Mouse (Mus musculus): ENCODE measurements around the gene Napepld. TPM values are rescaled to one million over a fixed set of nuclear protein-coding genes. Genes with fewer than 3 reads are reported as not detected.
"Not testable (repeated sequence)": the region's sequence is repeated elsewhere in the genome, so short reads cannot be mapped to it uniquely, and the experiment has no call there.

The Napepld gene
- polyA plus RNA-seq, 1 experiment from 2014 or later = 8.8 TPM

- WGBS = 87% methylated on average over 10 of the region's 10 CpGs
- peaks cover 1% of the 10 kb centered on the region; the same call in 1 of the 2 replicates for H3K4me1 ChIP-seq (ENCODE audit: control insufficient read depth, insufficient read depth, low read length)
- H3K27ac ChIP-seq (ENCODE audit: low read depth, low read length) = no peak overlapping the region
- no peaks in the 10 kb centered on the region for H3K36me3 ChIP-seq (ENCODE audit: control insufficient read depth, insufficient read depth, low read length)
- no peak overlapping the region for H3K4me3 ChIP-seq (ENCODE audit: low read depth, low read length)
- H3K27me3 ChIP-seq (ENCODE audit: control insufficient read depth, insufficient read depth, low read length) = no peaks in the 10 kb centered on the region
- H3K9me3 ChIP-seq (ENCODE audit: control insufficient read depth, low read length) = no peaks in the 10 kb centered on the region
- no peak overlapping the region for H3K9ac ChIP-seq (ENCODE audit: low read length)
- DNase-seq (ENCODE audit: low spot score) (no peak), ATAC-seq (ENCODE audit: insufficient read depth, low FRiP score, low TSS enrichment) (no peak)
- no peak overlapping the region for H3K4me2 ChIP-seq (ENCODE audit: low read depth)
Observed at GRCm38 (mm10) chr5:21717165-21717715, 16.0 kb upstream of the Napepld start.

DNA sequence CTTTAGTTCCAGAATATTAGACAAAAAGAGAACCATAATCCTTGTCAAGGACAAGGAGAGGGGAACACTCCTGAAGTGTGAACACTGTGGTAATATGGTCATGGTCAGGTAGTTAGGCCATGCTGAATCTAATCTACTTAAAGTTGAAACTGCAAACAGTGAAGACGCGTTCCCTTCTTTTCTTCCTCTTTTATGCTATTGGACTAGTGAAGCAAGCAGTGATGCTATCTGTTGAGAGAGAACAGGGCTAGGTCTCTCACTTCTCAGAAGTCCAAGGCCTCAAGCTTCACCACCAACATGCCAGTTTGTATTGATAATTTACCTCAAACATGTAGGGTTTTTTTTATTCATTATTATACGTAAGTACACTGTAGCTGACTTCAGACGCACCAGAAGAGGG is 13.3 kb upstream of the Napepld start:
- no peak overlapping the region for H3K4me2 ChIP-seq (ENCODE audit: low read depth)
- H3K36me3 ChIP-seq (ENCODE audit: control insufficient read depth, insufficient read depth, low read length) = no peaks in the 10 kb centered on the region
- no peaks in the 10 kb centered on the region for H3K27me3 ChIP-seq (ENCODE audit: control insufficient read depth, insufficient read depth, low read length)
- no peaks in the 10 kb centered on the region for H3K9me3 ChIP-seq (ENCODE audit: control insufficient read depth, low read length)
- DNase-seq (ENCODE audit: low spot score) (no peak), ATAC-seq (ENCODE audit: insufficient read depth, low FRiP score, low TSS enrichment) (no peak)
- H3K4me1 ChIP-seq (ENCODE audit: control insufficient read depth, insufficient read depth, low read length) = peaks cover 3% of the 10 kb centered on the region; the same call in 1 of the 2 replicates
- H3K9ac ChIP-seq (ENCODE audit: low read length) = no peak overlapping the region
- no peak overlapping the region for H3K4me3 ChIP-seq (ENCODE audit: low read depth, low read length)
- WGBS = 94% methylated on average over 4 of the region's 4 CpGs
- no peak overlapping the region for H3K27ac ChIP-seq (ENCODE audit: low read depth, low read length)

DNA sequence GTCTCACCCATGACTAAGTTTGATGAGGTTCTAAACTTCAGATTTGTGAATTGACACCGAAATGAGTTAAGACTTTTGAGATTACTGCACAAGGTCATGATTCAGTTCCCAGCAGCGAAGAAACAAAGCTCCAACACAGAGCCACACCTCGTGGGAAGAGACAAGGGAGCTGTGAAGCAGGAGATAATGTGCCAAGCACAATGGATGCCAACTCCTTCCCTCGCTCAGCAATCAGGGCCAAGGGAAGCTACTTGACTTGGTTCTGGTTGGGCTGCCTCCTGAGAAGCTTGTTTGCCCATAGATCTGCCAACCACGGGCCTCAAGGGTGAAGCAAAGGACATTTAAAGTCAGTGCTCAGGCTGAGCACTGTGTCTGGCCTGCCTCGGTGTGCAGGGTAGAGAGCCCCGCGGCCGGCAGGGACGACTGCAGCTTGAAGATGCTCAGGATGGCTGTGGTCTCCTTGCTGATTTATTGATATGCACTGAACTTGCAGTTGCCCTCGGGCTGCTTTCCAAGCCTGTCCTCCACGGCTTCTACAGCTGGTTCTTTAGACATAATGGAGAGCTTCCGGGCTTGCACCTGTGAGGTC is 11.0 kb upstream of the Napepld start:
- 71% methylated on average over 13 of the region's 13 CpGs for WGBS
- DNase-seq (ENCODE audit: low spot score) = no peak
- H3K27me3 ChIP-seq (ENCODE audit: control insufficient read depth, insufficient read depth, low read length) = no peaks in the 10 kb centered on the region
- no peaks in the 10 kb centered on the region for H3K9me3 ChIP-seq (ENCODE audit: control insufficient read depth, low read length)
- no peak overlapping the region for H3K9ac ChIP-seq (ENCODE audit: low read length)
- no peak overlapping the region for H3K4me3 ChIP-seq (ENCODE audit: low read depth, low read length)
- H3K36me3 ChIP-seq (ENCODE audit: control insufficient read depth, insufficient read depth, low read length) = no peaks in the 10 kb centered on the region
- no peak for ATAC-seq (ENCODE audit: insufficient read depth, low FRiP score, low TSS enrichment)
- no peak overlapping the region for H3K27ac ChIP-seq (ENCODE audit: low read depth, low read length)
- no peak overlapping the region for H3K4me2 ChIP-seq (ENCODE audit: low read depth)
- peaks cover 3% of the 10 kb centered on the region; the same call in 1 of the 2 replicates for H3K4me1 ChIP-seq (ENCODE audit: control insufficient read depth, insufficient read depth, low read length)

DNA sequence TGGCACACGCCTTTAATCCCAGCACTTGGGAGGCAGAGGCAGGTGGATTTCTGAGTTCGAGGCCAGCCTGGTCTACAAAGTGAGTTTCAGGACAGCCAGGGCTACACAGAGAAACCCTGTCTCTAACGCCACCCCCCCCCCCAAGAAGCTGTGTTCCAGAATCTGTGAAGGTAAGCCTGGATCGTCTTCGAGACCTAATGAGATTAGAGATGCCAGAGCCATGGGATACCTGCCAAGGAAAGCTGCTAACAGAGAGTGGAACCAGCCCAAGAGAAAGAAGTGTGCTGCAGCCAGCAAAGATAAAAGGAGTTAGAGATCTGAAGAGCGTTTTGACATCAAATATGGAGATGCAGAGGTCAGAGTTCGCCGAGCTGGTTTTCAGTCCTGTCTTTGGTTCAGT is 6.8 kb upstream of the Napepld start:
- not testable (repeated sequence) for H3K9ac ChIP-seq (ENCODE audit: low read length); H3K4me2 ChIP-seq (ENCODE audit: low read depth); H3K27ac ChIP-seq (ENCODE audit: low read depth, low read length); H3K36me3 ChIP-seq (ENCODE audit: control insufficient read depth, insufficient read depth, low read length); H3K4me1 ChIP-seq (ENCODE audit: control insufficient read depth, insufficient read depth, low read length); H3K4me3 ChIP-seq (ENCODE audit: low read depth, low read length); DNase-seq (ENCODE audit: low spot score); ATAC-seq (ENCODE audit: insufficient read depth, low FRiP score, low TSS enrichment); H3K27me3 ChIP-seq (ENCODE audit: control insufficient read depth, insufficient read depth, low read length); H3K9me3 ChIP-seq (ENCODE audit: control insufficient read depth, low read length)
- 90% methylated on average over 8 of the region's 8 CpGs for WGBS

GRCm38 (mm10) chr5:21706546-21706945 is 5.3 kb upstream of the Napepld start:
- no peak overlapping the region for H3K9ac ChIP-seq (ENCODE audit: low read length)
- H3K9me3 ChIP-seq (ENCODE audit: control insufficient read depth, low read length) = no peaks in the 10 kb centered on the region
- no peak for DNase-seq (ENCODE audit: low spot score)
- no peak for ATAC-seq (ENCODE audit: insufficient read depth, low FRiP score, low TSS enrichment)
- no peaks in the 10 kb centered on the region for H3K4me1 ChIP-seq (ENCODE audit: control insufficient read depth, insufficient read depth, low read length)
- no peak overlapping the region for H3K4me2 ChIP-seq (ENCODE audit: low read depth)
- no peak overlapping the region for H3K4me3 ChIP-seq (ENCODE audit: low read depth, low read length)
- no peaks in the 10 kb centered on the region for H3K27me3 ChIP-seq (ENCODE audit: control insufficient read depth, insufficient read depth, low read length)
- H3K36me3 ChIP-seq (ENCODE audit: control insufficient read depth, insufficient read depth, low read length) = no peaks in the 10 kb centered on the region
- WGBS = 94% methylated on average over 4 of the region's 4 CpGs
- H3K27ac ChIP-seq (ENCODE audit: low read depth, low read length) = no peak overlapping the region

- Histone ChIP-seq H3K4me3 (ENCODE audit: low read depth, low read length) (no peak overlapping the region), H3K9me3 (ENCODE audit: control insufficient read depth, low read length) (no peaks in the 10 kb centered on the region), H3K27me3 (ENCODE audit: control insufficient read depth, insufficient read depth, low read length) (no peaks in the 10 kb centered on the region), H3K36me3 (ENCODE audit: control insufficient read depth, insufficient read depth, low read length) (no peaks in the 10 kb centered on the region), H3K4me2 (ENCODE audit: low read depth) (no peak overlapping the region), H3K27ac (ENCODE audit: low read depth, low read length) (no peak overlapping the region), H3K9ac (ENCODE audit: low read length) (no peak overlapping the region), H3K4me1 (ENCODE audit: control insufficient read depth, insufficient read depth, low read length) (0 out of 2 replicates have a peak, but pooled peaks cover 2% of the 10 kb centered on the region)
- DNase-seq (ENCODE audit: low spot score) (no peak), ATAC-seq (ENCODE audit: insufficient read depth, low FRiP score, low TSS enrichment) (no peak)
- WGBS = 84% methylated on average over 3 of the region's 3 CpGs
Observed at GRCm38 (mm10) chr5:21703708-21704107, 2.5 kb upstream of the Napepld start.

- Histone ChIP-seq H3K4me3 (ENCODE audit: low read depth, low read length) (no peak overlapping the region), H3K9ac (ENCODE audit: low read length) (no peak overlapping the region), H3K36me3 (ENCODE audit: control insufficient read depth, insufficient read depth, low read length) (no peaks in the 10 kb centered on the region), H3K4me1 (ENCODE audit: control insufficient read depth, insufficient read depth, low read length) (0 out of 2 replicates have a peak, but pooled peaks cover 2% of the 10 kb centered on the region), H3K27me3 (ENCODE audit: control insufficient read depth, insufficient read depth, low read length) (no peaks in the 10 kb centered on the region), H3K4me2 (ENCODE audit: low read depth) (no peak overlapping the region), H3K9me3 (ENCODE audit: control insufficient read depth, low read length) (no peaks in the 10 kb centered on the region), H3K27ac (ENCODE audit: low read depth, low read length) (no peak overlapping the region)
- 89% methylated on average over 6 of the region's 6 CpGs for WGBS
- DNase-seq (ENCODE audit: low spot score) = no peak
- ATAC-seq (ENCODE audit: insufficient read depth, low FRiP score, low TSS enrichment) = no peak
Observed at GRCm38 (mm10) chr5:21702873-21703475, 1.8 kb upstream of the Napepld start.

GRCm38 (mm10) chr5:21702009-21702364 is 791 bp upstream of the Napepld start:
- peak overlapping the region; percentile 52 for H3K4me2 ChIP-seq (ENCODE audit: low read depth)
- peak overlapping the region; percentile 70 for H3K4me3 ChIP-seq (ENCODE audit: low read depth, low read length)
- no peaks in the 10 kb centered on the region for H3K27me3 ChIP-seq (ENCODE audit: control insufficient read depth, insufficient read depth, low read length)
- H3K9me3 ChIP-seq (ENCODE audit: control insufficient read depth, low read length) = no peaks in the 10 kb centered on the region
- DNase-seq (ENCODE audit: low spot score) (no peak), ATAC-seq (ENCODE audit: insufficient read depth, low FRiP score, low TSS enrichment) (no peak)
- 0 out of 2 replicates have a peak, but pooled peaks cover 2% of the 10 kb centered on the region for H3K4me1 ChIP-seq (ENCODE audit: control insufficient read depth, insufficient read depth, low read length)
- H3K27ac ChIP-seq (ENCODE audit: low read depth, low read length) = peak overlapping the region; percentile 95
- 53% methylated on average over 2 of the region's 2 CpGs for WGBS
- H3K9ac ChIP-seq (ENCODE audit: low read length) = peak overlapping the region; percentile 92
- no peaks in the 10 kb centered on the region for H3K36me3 ChIP-seq (ENCODE audit: control insufficient read depth, insufficient read depth, low read length)

DNA sequence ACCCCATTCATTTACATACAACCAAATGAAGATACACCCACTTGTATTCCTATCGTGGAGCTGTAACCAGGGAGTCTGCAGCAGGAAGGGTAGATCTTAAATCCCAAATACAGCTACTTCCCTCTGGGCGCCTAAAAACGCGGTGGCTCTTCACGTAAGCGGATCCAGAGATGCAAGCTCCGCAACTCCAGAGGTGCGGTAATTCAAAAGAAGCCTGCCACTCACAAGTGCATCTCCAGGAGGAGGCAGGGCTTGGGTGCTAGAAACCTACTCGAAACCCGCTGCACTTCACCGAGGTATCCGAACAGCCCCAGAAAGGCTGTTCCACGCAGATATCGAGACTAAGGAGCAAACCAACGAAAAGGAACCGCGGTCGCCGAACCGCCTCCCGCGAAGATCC is 262 bp downstream of the Napepld start:
- peak overlapping the region; percentile 52 for H3K4me2 ChIP-seq (ENCODE audit: low read depth)
- peak overlapping the region; percentile 70 for H3K4me3 ChIP-seq (ENCODE audit: low read depth, low read length)
- H3K9me3 ChIP-seq (ENCODE audit: control insufficient read depth, low read length) = no peaks in the 10 kb centered on the region
- H3K27ac ChIP-seq (ENCODE audit: low read depth, low read length) = peak overlapping the region; percentile 95; the same call in 1 of the 2 replicates
- ATAC-seq (ENCODE audit: insufficient read depth, low FRiP score, low TSS enrichment) (peak; percentile 67), DNase-seq (ENCODE audit: low spot score) (no peak)
- under 1% methylated on average over 22 of the region's 22 CpGs for WGBS
- H3K9ac ChIP-seq (ENCODE audit: low read length) = peak overlapping the region; percentile 52
- no peaks in the 10 kb centered on the region for H3K36me3 ChIP-seq (ENCODE audit: control insufficient read depth, insufficient read depth, low read length)
- H3K27me3 ChIP-seq (ENCODE audit: control insufficient read depth, insufficient read depth, low read length) = no peaks in the 10 kb centered on the region
- 0 out of 2 replicates have a peak, but pooled peaks cover 2% of the 10 kb centered on the region for H3K4me1 ChIP-seq (ENCODE audit: control insufficient read depth, insufficient read depth, low read length)
